Mouse (Mus musculus) small intestine, adult 2 months (tissue): ENCODE results near the gene Tmed10.

Experiments
- CTCF ChIP-seq: fragments of 200-500 bp; IDR thresholded peaks from 2 replicates; pipeline ENCODE4 v1.5.1; 2012; ENCODE audit warnings: low read depth, mild to moderate bottlenecking, control low read depth, inconsistent platforms, low read length, moderate library complexity, mixed read lengths; ENCODE audit not compliant: insufficient replicate concordance, insufficient read length; ENCODE audit errors: extremely low read depth
- POLR2A ChIP-seq: fragments of 200-500 bp; IDR thresholded peaks from 2 replicates; pipeline ENCODE4 v1.6.1; 2012; ENCODE audit warnings: low read depth, mild to moderate bottlenecking, control low read depth, inconsistent platforms, low read length, moderate library complexity

- TF ChIP-seq POLR2A: no peak
- peak; percentile 31; the same call in 1 of the 2 replicates for TF ChIP-seq CTCF
Observed at GRCm38 (mm10) chr12:85378271-85378670, 3.6 kb upstream of the Tmed10 start.
